Mouse (Mus musculus) thymus, adult 2 months (tissue): ENCODE data around the gene Ccdc93. TPM values are rescaled to one million over a fixed set of nuclear protein-coding genes. Genes with fewer than 3 reads are reported as not detected.

Experiments
- DNase-seq: peaks from one replicate; pipeline ENCODE4 v3.0.0; 2021
- H3K27ac ChIP-seq: fragments of 200-500 bp; 2 replicates; pipeline ENCODE4 v1.5.1; 2012; ENCODE audit warnings: low read length, control low read depth; ENCODE audit not compliant: control insufficient read depth, insufficient read depth
- H3K27me3 ChIP-seq: fragments of 200-500 bp; 2 replicates; pipeline ENCODE4 v1.6.1; 2012; ENCODE audit warnings: mild to moderate bottlenecking, low read length, moderate library complexity, mixed read lengths; ENCODE audit not compliant: control insufficient read depth, insufficient read depth
- H3K36me3 ChIP-seq: fragments of 200-500 bp; 2 replicates; pipeline ENCODE4 v1.6.1; 2012; ENCODE audit warnings: mild to moderate bottlenecking, low read length, moderate library complexity; ENCODE audit not compliant: control insufficient read depth, insufficient read depth
- H3K4me1 ChIP-seq: fragments of 200-500 bp; replicated peaks from 2 replicates; pipeline ENCODE4 v1.6.1; 2012; ENCODE audit warnings: low read length; ENCODE audit not compliant: control insufficient read depth, insufficient read depth
- H3K4me3 ChIP-seq: fragments of 200-500 bp; 2 replicates; pipeline ENCODE4 v1.5.1; 2012; ENCODE audit warnings: mild to moderate bottlenecking, low read length, control low read depth, moderate library complexity; ENCODE audit not compliant: control insufficient read depth, insufficient read depth
- CTCF ChIP-seq: fragments of 200-500 bp; IDR thresholded peaks from 2 replicates; pipeline ENCODE4 v1.5.1; 2012; ENCODE audit warnings: mild to moderate bottlenecking, control low read depth, low read length, moderate library complexity, borderline replicate concordance; ENCODE audit not compliant: control insufficient read depth, poor library complexity, insufficient read depth; ENCODE audit errors: extremely low read depth
- POLR2A ChIP-seq: fragments of 200-500 bp; IDR thresholded peaks from 2 replicates; pipeline ENCODE4 v1.6.1; 2012; ENCODE audit warnings: mild to moderate bottlenecking, low read length, control low read depth, moderate library complexity; ENCODE audit not compliant: control insufficient read depth, poor library complexity, insufficient read depth; ENCODE audit errors: extremely low read depth
- WGBS: fragments of 180-500 bp; shearing (Covaris S2); methylation state at CpG from one replicate; pipeline ENCODE4 v1.1.7; 2018; 5-methylcytosine and 5-hydroxymethylcytosine counted together
- polyA plus RNA-seq: library from polyadenylated mRNA; depleted of rRNA; stranded (reverse); fragments of >200 nt; gene quantifications from 2 replicates; pipeline ENCODE4 v1.2.3, GENCODE M21; 2012

Ccdc93 gene
- polyA plus RNA-seq, 1 experiment, result 25.6 TPM

DNA sequence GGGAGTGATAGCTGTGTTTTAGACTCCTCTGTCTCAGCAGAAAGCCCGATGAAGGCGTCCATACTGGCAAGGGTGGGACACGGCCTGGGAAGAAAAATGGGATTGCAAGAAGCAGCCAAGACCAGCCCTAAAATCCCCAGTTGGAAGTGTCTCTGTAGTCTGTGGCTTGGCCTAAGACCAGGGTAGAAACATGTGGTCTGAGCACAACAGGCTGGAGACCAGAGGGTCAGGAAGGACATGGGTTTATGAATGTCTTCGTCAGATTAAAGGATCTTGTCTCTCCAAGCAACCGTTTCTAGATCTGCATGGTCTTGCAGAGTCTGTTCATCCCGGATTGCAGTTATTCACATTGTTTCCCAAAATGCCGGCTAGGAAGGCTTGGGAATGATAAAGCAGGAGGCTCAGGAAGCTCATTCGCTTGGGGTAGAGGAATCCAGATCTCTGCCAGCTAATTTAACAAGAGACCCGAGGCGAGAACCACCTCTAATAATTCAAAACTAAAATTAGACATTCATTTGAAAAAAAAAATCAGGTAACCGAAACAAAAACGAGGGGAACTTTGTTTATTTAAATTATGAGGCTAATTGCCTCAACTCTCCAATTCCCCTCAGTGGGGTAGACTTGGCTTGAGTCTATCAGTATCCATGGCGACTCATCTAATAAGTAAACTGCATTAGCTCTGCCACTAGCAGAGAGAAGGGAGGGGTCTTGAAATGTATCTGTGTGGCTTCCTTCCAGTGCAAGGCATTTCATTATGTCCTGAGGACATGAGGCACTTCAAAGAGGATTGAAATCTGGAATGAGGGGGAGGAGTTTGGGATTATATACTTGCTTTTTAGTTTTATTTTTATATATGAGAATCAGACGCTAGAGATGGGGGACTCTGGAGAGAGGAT is 31.6 kb upstream of the Ccdc93 start:
- no peak for DNase-seq
- Histone ChIP-seq H3K27ac (no peak overlapping the region), H3K27me3 (no peaks in the 10 kb centered on the region), H3K36me3 (no peaks in the 10 kb centered on the region), H3K4me3 (no peak overlapping the region), H3K4me1 (no peaks in the 10 kb centered on the region)
- 76% methylated on average over 14 of the region's 14 CpGs for WGBS
- TF ChIP-seq POLR2A, result no peak
- TF ChIP-seq CTCF, result no peak

DNA sequence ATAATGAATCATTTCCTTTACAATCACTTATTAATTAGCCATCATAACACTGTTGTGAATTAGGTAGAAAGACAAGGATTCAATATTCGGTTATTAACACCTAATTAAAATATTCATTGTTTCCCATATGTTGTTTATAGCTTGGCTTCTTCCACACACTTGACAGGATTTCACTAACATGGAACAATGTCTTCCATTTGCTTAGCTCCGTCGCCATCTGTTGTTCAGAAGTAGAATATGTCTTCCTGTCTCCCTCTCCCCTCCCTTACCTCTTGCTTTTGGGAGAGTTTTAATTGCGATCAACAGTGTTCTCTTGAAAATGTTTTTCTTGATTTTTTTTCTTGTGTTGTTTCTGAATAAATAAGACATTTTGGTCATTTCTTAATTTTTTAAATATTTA is 30.6 kb upstream of the Ccdc93 start:
- no peaks in the 10 kb centered on the region for H3K36me3 ChIP-seq
- TF ChIP-seq CTCF, result no peak
- TF ChIP-seq POLR2A, result no peak
- DNase-seq, result no peak
- no peak overlapping the region for H3K27ac ChIP-seq
- no peaks in the 10 kb centered on the region for H3K4me1 ChIP-seq
- no peak overlapping the region for H3K4me3 ChIP-seq
- no peaks in the 10 kb centered on the region for H3K27me3 ChIP-seq
- 17% methylated on average over 4 of the region's 4 CpGs for WGBS

DNA sequence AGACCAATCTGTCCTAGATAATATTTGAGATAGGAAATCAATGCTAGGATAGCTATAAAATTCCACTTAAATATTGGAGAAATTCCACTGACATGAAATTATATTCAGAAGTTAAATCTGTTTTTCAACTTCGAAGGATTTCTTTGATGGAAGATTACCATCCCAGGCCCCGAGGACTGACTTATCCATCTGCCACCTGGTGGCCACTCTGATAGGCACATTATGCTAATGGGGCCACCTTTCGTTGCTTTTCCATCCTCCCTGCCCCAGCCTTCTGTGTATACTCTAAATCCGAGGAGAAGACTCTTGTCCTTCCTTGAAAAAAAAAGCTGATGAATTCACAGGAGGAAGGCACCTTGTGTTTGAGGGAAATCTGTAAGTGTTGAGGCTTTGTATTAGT is 11.8 kb upstream of the Ccdc93 start:
- TF ChIP-seq CTCF (no peak), POLR2A (no peak)
- WGBS, result 27% methylated on average over 4 of the region's 4 CpGs
- no peak for DNase-seq
- Histone ChIP-seq H3K27ac (no peak overlapping the region), H3K4me3 (no peak overlapping the region), H3K36me3 (no peaks in the 10 kb centered on the region), H3K27me3 (no peaks in the 10 kb centered on the region), H3K4me1 (no peaks in the 10 kb centered on the region)

DNA sequence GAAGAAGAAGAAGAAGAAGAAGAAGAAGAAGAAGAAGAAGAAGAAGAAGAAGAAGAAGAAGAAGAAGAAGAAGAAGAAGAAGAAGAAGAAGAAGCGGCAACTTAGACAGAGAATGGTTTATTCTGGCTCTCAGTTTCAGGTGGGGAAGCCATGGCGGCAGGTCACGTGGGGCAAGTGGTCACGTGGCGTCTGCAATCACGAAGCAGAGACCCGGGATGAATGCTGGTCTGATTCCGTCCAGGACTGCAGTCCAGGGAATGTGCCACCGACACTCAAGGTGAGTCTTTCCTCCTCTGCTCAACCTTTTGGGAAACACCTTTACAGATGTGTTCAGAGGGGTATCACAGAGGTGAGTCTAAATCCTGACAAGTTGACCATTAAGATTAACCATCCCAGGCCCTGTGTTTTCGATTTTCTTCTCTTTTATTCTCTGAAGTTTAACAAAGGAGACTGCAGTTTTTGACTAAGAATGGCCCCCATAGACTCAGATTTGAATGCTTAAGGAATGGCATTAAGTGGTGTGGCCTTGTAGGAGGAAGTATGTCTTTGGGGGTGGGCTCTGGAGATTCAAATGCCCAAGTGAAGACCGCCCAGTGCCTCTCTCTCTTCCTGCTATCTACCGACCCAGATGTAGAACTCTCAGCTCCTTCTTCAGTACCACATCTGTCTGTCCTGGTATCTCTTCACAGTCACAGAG is 11.1 kb upstream of the Ccdc93 start:
- H3K36me3 ChIP-seq, result no peaks in the 10 kb centered on the region
- H3K4me1 ChIP-seq, result no peaks in the 10 kb centered on the region
- DNase-seq, result no peak
- no peak overlapping the region for H3K4me3 ChIP-seq
- TF ChIP-seq CTCF (no peak), POLR2A (no peak)
- no peaks in the 10 kb centered on the region for H3K27me3 ChIP-seq
- WGBS, result 91% methylated on average over 12 of the region's 12 CpGs
- no peak overlapping the region for H3K27ac ChIP-seq

DNA sequence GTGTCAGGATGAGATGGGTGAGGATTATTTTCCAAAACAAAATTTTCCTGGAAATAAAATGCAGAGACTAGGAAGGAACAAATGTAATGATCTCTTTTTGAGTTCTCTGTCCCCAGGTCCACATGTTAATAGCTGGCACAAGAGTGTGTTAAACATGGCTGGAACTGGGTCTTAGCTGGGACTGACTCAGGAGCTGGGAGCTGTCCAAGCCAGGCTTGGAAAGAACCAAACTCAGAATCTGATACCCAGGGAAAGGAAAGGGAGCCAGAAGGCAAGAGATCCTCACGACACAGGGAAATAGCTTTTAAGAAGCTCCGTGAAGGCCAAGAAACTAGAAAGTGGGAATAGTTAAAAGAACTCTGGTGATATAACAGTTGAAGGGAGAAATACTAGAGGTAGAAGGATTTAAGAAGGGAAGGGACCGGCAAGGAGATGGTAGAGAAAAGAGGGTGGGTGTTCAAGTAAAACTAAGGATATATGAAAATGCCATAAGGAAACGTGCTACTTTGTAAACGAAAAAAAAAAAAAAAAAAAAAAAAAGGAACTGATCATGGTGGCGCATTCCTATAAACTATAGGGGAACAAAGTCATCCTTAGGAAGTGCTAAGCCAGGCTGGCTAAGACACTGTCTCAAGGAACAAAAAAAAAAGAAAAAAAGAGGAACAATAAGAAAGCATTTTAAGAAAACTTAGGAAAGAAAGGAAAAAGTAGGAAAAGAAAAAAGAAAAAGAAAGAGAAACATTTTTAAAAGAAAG is 489 bp upstream of the Ccdc93 start:
- 32% methylated on average over 6 of the region's 6 CpGs for WGBS
- Histone ChIP-seq H3K27ac (no peak overlapping the region), H3K4me3 (no peak overlapping the region), H3K36me3 (no peaks in the 10 kb centered on the region), H3K27me3 (no peaks in the 10 kb centered on the region), H3K4me1 (peaks cover 7% of the 10 kb centered on the region)
- no peak for DNase-seq
- no peak for TF ChIP-seq CTCF
- no peak for TF ChIP-seq POLR2A

DNA sequence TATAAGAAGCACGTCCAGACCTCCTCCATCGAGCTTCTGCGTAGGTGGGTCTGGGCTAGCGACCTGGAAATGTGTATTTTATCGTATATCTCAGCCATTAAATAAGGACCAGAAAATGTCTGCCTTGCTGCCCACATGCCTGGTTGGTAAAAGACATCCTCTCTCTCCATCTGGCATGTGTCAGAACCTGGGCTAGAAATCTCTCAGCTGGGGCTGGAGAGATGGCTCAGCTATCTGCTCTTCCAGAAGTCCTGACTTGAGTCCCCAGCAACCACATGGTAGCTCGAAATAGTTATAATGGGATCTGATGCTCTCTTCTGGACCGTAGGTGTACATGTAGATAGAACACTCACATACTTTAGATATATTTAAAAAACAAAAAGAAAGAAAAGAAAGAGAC is 5.1 kb downstream of the Ccdc93 start:
- Histone ChIP-seq H3K36me3 (peaks cover 28% of the 10 kb centered on the region), H3K4me1 (peaks cover 7% of the 10 kb centered on the region), H3K27ac (no peak overlapping the region), H3K27me3 (no peaks in the 10 kb centered on the region), H3K4me3 (no peak overlapping the region)
- no peak for TF ChIP-seq POLR2A
- no peak for TF ChIP-seq CTCF
- DNase-seq, result no peak
- 98% methylated on average over 7 of the region's 7 CpGs for WGBS
